Mouse (Mus musculus) kidney, embryonic 16.5 days (tissue): ENCODE results near the gene Tmem120b. TPM values are rescaled to one million over a fixed set of nuclear protein-coding genes. Genes with fewer than 3 reads are reported as not detected.

Source experiments
- ATAC-seq: fragments of 200-750 bp; cut with Nextera tagmentation; 2 replicates; pipeline ENCODE4 v1.8.0; 2017; ENCODE audit warnings: moderate TSS enrichment; ENCODE audit not compliant: low FRiP score, low TSS enrichment
- H3K27ac ChIP-seq: fragments of 300-500 bp; sonication (generic); 2 replicates; pipeline ENCODE4 v1.5.1; 2014; ENCODE audit warnings: low read length
- H3K27me3 ChIP-seq: fragments of 300-500 bp; sonication (generic); 2 replicates; pipeline ENCODE4 v1.6.1; 2014; ENCODE audit warnings: low read length, control low read depth, mixed read lengths; ENCODE audit not compliant: insufficient read depth
- H3K36me3 ChIP-seq: fragments of 300-500 bp; sonication (generic); 2 replicates; pipeline ENCODE4 v1.6.1; 2014; ENCODE audit warnings: low read length, control low read depth, mixed read lengths; ENCODE audit not compliant: insufficient read depth
- H3K4me1 ChIP-seq: fragments of 300-500 bp; sonication (generic); 2 replicates; pipeline ENCODE4 v1.6.1; 2014; ENCODE audit warnings: low read length, control low read depth, mixed read lengths; ENCODE audit not compliant: insufficient read depth
- H3K4me2 ChIP-seq: fragments of 300-500 bp; sonication (generic); replicated peaks from 2 replicates; pipeline ENCODE4 v1.6.1; 2014; ENCODE audit warnings: low read depth, low read length
- H3K4me3 ChIP-seq: fragments of 300-500 bp; sonication (generic); 2 replicates; pipeline ENCODE4 v1.5.1; 2014; ENCODE audit warnings: mild to moderate bottlenecking, low read length
- H3K9ac ChIP-seq: fragments of 300-500 bp; sonication (generic); replicated peaks from 2 replicates; pipeline ENCODE4 v1.6.1; 2014; ENCODE audit warnings: low read length
- H3K9me3 ChIP-seq: fragments of 300-500 bp; sonication (generic); 2 replicates; pipeline ENCODE4 v1.6.1; 2016; ENCODE audit warnings: low read length, control low read depth
- WGBS: fragments of 180-500 bp; shearing (Covaris S2); extraction: QIAGEN DNeasy Blood & Tissue Kit; methylation state at CpG from one replicate; pipeline ENCODE4 v1.1.7; 2014; 5-methylcytosine and 5-hydroxymethylcytosine counted together
- polyA plus RNA-seq: library from polyadenylated mRNA; unstranded; fragments of >200 nt; fragmentation: Nextera tagmentation; extraction: Ambion mirVana; gene quantifications from 2 replicates; pipeline ENCODE4 v1.2.1, GENCODE M21; 2015

Gene Tmem120b
- polyA plus RNA-seq, 1 experiment from 2014 or later = 16.8 TPM

- H3K9ac ChIP-seq = no peak overlapping the region
- H3K4me1 ChIP-seq = peaks cover 13% of the 10 kb centered on the region
- H3K4me3 ChIP-seq = no peak overlapping the region
- no peak for ATAC-seq
- H3K36me3 ChIP-seq = no peaks in the 10 kb centered on the region
- no peaks in the 10 kb centered on the region for H3K9me3 ChIP-seq
- 86% methylated on average over 3 of the region's 3 CpGs for WGBS
- H3K27me3 ChIP-seq = no peaks in the 10 kb centered on the region
- no peak overlapping the region for H3K27ac ChIP-seq
- no peak overlapping the region for H3K4me2 ChIP-seq
Observed at GRCm38 (mm10) chr5:123063141-123063540, 5.1 kb upstream of the Tmem120b start.

- H3K36me3 ChIP-seq = no peaks in the 10 kb centered on the region
- H3K9ac ChIP-seq = no peak overlapping the region
- no peaks in the 10 kb centered on the region for H3K27me3 ChIP-seq
- H3K9me3 ChIP-seq = no peaks in the 10 kb centered on the region
- no peak overlapping the region for H3K4me3 ChIP-seq
- peaks cover 10% of the 10 kb centered on the region; the same call in 1 of the 2 replicates for H3K4me1 ChIP-seq
- H3K4me2 ChIP-seq = no peak overlapping the region
- WGBS = 26% methylated on average over 6 of the region's 6 CpGs
- no peak for ATAC-seq
- H3K27ac ChIP-seq = no peak overlapping the region
Observed at GRCm38 (mm10) chr5:123064207-123064606, 4.0 kb upstream of the Tmem120b start.

GRCm38 (mm10) chr5:123067395-123067995, 720 bp upstream of the Tmem120b start:
- ATAC-seq = peak; percentile 71

GRCm38 (mm10) chr5:123068714-123069113, 499 bp downstream of the Tmem120b start:
- Histone ChIP-seq H3K36me3 (no peaks in the 10 kb centered on the region), H3K4me2 (no peak overlapping the region), H3K9me3 (no peaks in the 10 kb centered on the region), H3K4me1 (no peaks in the 10 kb centered on the region), H3K27ac (no peak overlapping the region), H3K27me3 (no peaks in the 10 kb centered on the region), H3K9ac (no peak overlapping the region), H3K4me3 (no peak overlapping the region)
- WGBS = 98% methylated on average over 2 of the region's 2 CpGs
- no peak for ATAC-seq

More at GRCm38 (mm10) chr5:123067395-123067995, 720 bp upstream of the Tmem120b start:
- Histone ChIP-seq H3K4me3 (no peak overlapping the region), H3K4me1 (no peaks in the 10 kb centered on the region), H3K4me2 (0 out of 2 replicates have a peak overlapping the region, but pooled peaks have one; percentile 5), H3K36me3 (no peaks in the 10 kb centered on the region), H3K9me3 (no peaks in the 10 kb centered on the region), H3K27me3 (no peaks in the 10 kb centered on the region), H3K9ac (no peak overlapping the region), H3K27ac (no peak overlapping the region)
- WGBS = 9% methylated on average over 6 of the region's 6 CpGs

- Histone ChIP-seq H3K27me3 (no peaks in the 10 kb centered on the region), H3K9me3 (peaks cover 4% of the 10 kb centered on the region; the same call in 1 of the 2 replicates), H3K4me1 (peaks cover 22% of the 10 kb centered on the region), H3K4me2 (peak overlapping the region; percentile 85), H3K9ac (peak overlapping the region; percentile 73), H3K36me3 (peaks cover 3% of the 10 kb centered on the region; the same call in 1 of the 2 replicates), H3K27ac (peak overlapping the region; percentile 62), H3K4me3 (peak overlapping the region; percentile 72)
- 9% methylated on average over 30 of the region's 45 CpGs for WGBS
- peak; percentile 89 for ATAC-seq
Observed at GRCm38 (mm10) chr5:123075576-123076418, 7.6 kb downstream of the Tmem120b start.

GRCm38 (mm10) chr5:123076419-123077281, 8.4 kb downstream of the Tmem120b start:
- Histone ChIP-seq H3K27ac (peak overlapping the region; percentile 60), H3K9me3 (peaks cover 4% of the 10 kb centered on the region; the same call in 1 of the 2 replicates)

GRCm38 (mm10) chr5:123079568-123079967, 11.4 kb downstream of the Tmem120b start:
- Histone ChIP-seq H3K9me3 (peaks cover 4% of the 10 kb centered on the region; the same call in 1 of the 2 replicates), H3K9ac (no peak overlapping the region), H3K27ac (peak overlapping the region; percentile 77), H3K4me3 (no peak overlapping the region), H3K4me2 (peak overlapping the region; percentile 12; the same call in 1 of the 2 replicates), H3K27me3 (no peaks in the 10 kb centered on the region), H3K36me3 (peaks cover 3% of the 10 kb centered on the region; the same call in 1 of the 2 replicates), H3K4me1 (peaks cover 25% of the 10 kb centered on the region)
- 50% methylated on average over 1 of the region's 1 CpGs for WGBS
- no peak for ATAC-seq

More at GRCm38 (mm10) chr5:123076419-123077281, 8.4 kb downstream of the Tmem120b start:
- ATAC-seq = peak; percentile 86
- Histone ChIP-seq H3K36me3 (peaks cover 3% of the 10 kb centered on the region; the same call in 1 of the 2 replicates), H3K4me3 (peak overlapping the region; percentile 72), H3K4me1 (peaks cover 22% of the 10 kb centered on the region), H3K9ac (peak overlapping the region; percentile 73), H3K4me2 (peak overlapping the region; percentile 85), H3K27me3 (no peaks in the 10 kb centered on the region)
- WGBS = 2% methylated on average over 35 of the region's 35 CpGs

- WGBS = 11% methylated on average over 8 of the region's 8 CpGs
- no peak overlapping the region for H3K9ac ChIP-seq
- H3K27ac ChIP-seq = peak overlapping the region; percentile 77
- no peaks in the 10 kb centered on the region for H3K27me3 ChIP-seq
- H3K4me3 ChIP-seq = no peak overlapping the region
- H3K36me3 ChIP-seq = peaks cover 3% of the 10 kb centered on the region; the same call in 1 of the 2 replicates
- peaks cover 4% of the 10 kb centered on the region; the same call in 1 of the 2 replicates for H3K9me3 ChIP-seq
- H3K4me2 ChIP-seq = peak overlapping the region; percentile 12; the same call in 1 of the 2 replicates
- H3K4me1 ChIP-seq = peaks cover 25% of the 10 kb centered on the region
- ATAC-seq = no peak
Observed at GRCm38 (mm10) chr5:123080041-123080440, 11.8 kb downstream of the Tmem120b start.

- Histone ChIP-seq H3K27me3 (no peaks in the 10 kb centered on the region), H3K4me2 (no peak overlapping the region), H3K9me3 (peaks cover 4% of the 10 kb centered on the region; the same call in 1 of the 2 replicates), H3K4me1 (peaks cover 23% of the 10 kb centered on the region), H3K9ac (no peak overlapping the region), H3K27ac (peak overlapping the region; percentile 36; the same call in 1 of the 2 replicates), H3K4me3 (no peak overlapping the region), H3K36me3 (peaks cover 3% of the 10 kb centered on the region; the same call in 1 of the 2 replicates)
- 85% methylated on average over 12 of the region's 13 CpGs for WGBS
- no peak for ATAC-seq
Observed at GRCm38 (mm10) chr5:123080510-123080909, 12.3 kb downstream of the Tmem120b start.
